Mouse (Mus musculus): ENCODE data around the gene Ccdc183. TPM values are rescaled to one million over a fixed set of nuclear protein-coding genes. Genes with fewer than 3 reads are reported as not detected.

Gene Ccdc183
- total and polyA plus RNA-seq, 2 experiments from 2014 or later, result 0.35 TPM; not detected in 1

- DNase-seq (ENCODE audit: low spot score) (no peak), ATAC-seq (no peak)
- 87% methylated on average over 3 of the region's 3 CpGs for WGBS
- no peak overlapping the region for H3K4me2 ChIP-seq (ENCODE audit: low read depth, low read length)
- H3K4me1 ChIP-seq (ENCODE audit: insufficient read depth, low read length), result peaks cover 31% of the 10 kb centered on the region
- no peaks in the 10 kb centered on the region for H3K9me3 ChIP-seq (ENCODE audit: low read length)
- H3K4me3 ChIP-seq (ENCODE audit: low read length), result no peak overlapping the region
- peaks cover 10% of the 10 kb centered on the region for H3K27me3 ChIP-seq (ENCODE audit: insufficient read depth, low read length)
- no peak overlapping the region for H3K27ac ChIP-seq
- no peak for TF ChIP-seq CTCF (IDR thresholded peaks at IDR 0.05; ENCODE audit: low read depth)
- H3K9ac ChIP-seq (replicated peaks; ENCODE audit: low read length), result no peak overlapping the region
- H3K36me3 ChIP-seq (ENCODE audit: insufficient read depth, low read length), result peaks cover 8% of the 10 kb centered on the region; the same call in 1 of the 2 replicates
Observed at GRCm38 (mm10) chr2:25584152-25584551, 33.3 kb downstream of the Ccdc183 start.

DNA sequence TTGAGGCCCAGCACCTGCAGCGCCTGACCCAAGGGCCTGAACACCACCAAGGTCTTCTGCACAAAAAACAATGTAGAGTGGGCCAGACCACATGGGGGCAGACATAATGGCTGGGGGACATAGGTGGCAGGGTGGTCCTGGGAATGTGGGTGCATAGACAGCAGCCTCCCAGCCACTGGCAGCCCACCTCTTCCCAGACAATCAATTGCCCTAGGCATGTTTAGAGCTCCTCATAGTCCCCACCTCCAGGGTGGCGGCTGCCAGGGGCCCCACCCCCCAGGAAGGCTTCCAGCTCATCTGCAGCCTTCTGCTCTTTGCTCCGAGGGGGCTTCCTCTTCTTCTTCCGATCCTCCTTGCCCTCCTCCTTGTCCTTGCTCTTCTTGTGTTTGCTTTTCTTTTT lies 33.9 kb downstream of the Ccdc183 start:
- Histone ChIP-seq H3K4me1 (ENCODE audit: insufficient read depth, low read length) (peaks cover 31% of the 10 kb centered on the region), H3K4me2 (ENCODE audit: low read depth, low read length) (no peak overlapping the region), H3K9me3 (ENCODE audit: low read length) (no peaks in the 10 kb centered on the region), H3K9ac (replicated peaks; ENCODE audit: low read length) (0 out of 2 replicates have a peak overlapping the region, but pooled peaks have one; percentile 24), H3K27me3 (ENCODE audit: insufficient read depth, low read length) (peaks cover 16% of the 10 kb centered on the region), H3K27ac (0 out of 2 replicates have a peak overlapping the region, but pooled peaks have one; percentile 81), H3K4me3 (ENCODE audit: low read length) (no peak overlapping the region), H3K36me3 (ENCODE audit: insufficient read depth, low read length) (peaks cover 8% of the 10 kb centered on the region; the same call in 1 of the 2 replicates)
- TF ChIP-seq CTCF (IDR thresholded peaks at IDR 0.05; ENCODE audit: low read depth), result no peak
- DNase-seq (ENCODE audit: low spot score) (no peak), ATAC-seq (no peak)
- WGBS, result 63% methylated on average over 4 of the region's 4 CpGs

- H3K4me3 ChIP-seq (ENCODE audit: low read length), result no peak overlapping the region
- peak overlapping the region; percentile 81 for H3K27ac ChIP-seq
- no peaks in the 10 kb centered on the region for H3K9me3 ChIP-seq (ENCODE audit: low read length)
- peaks cover 20% of the 10 kb centered on the region for H3K27me3 ChIP-seq (ENCODE audit: insufficient read depth, low read length)
- no peak for ATAC-seq
- 59% methylated on average over 6 of the region's 6 CpGs for WGBS
- H3K9ac ChIP-seq (replicated peaks; ENCODE audit: low read length), result 0 out of 2 replicates have a peak overlapping the region, but pooled peaks have one; percentile 24
- TF ChIP-seq CTCF (IDR thresholded peaks at IDR 0.05; ENCODE audit: low read depth), result no peak
- no peak overlapping the region for H3K4me2 ChIP-seq (ENCODE audit: low read depth, low read length)
- H3K36me3 ChIP-seq (ENCODE audit: insufficient read depth, low read length), result peaks cover 12% of the 10 kb centered on the region; the same call in 1 of the 2 replicates
- peaks cover 31% of the 10 kb centered on the region for H3K4me1 ChIP-seq (ENCODE audit: insufficient read depth, low read length)
- no peak for DNase-seq (ENCODE audit: low spot score)
Observed at GRCm38 (mm10) chr2:25583120-25583481, 34.4 kb downstream of the Ccdc183 start.

GRCm38 (mm10) chr2:25582466-25583119 lies 34.9 kb downstream of the Ccdc183 start:
- peak; percentile 28; the same call in 1 of the 2 replicates for TF ChIP-seq CTCF (IDR thresholded peaks at IDR 0.05; ENCODE audit: low read depth)
- Histone ChIP-seq H3K36me3 (ENCODE audit: insufficient read depth, low read length) (peaks cover 13% of the 10 kb centered on the region; the same call in 1 of the 2 replicates), H3K9ac (replicated peaks; ENCODE audit: low read length) (peak overlapping the region; percentile 24; the same call in 1 of the 2 replicates), H3K4me2 (ENCODE audit: low read depth, low read length) (peak overlapping the region; percentile 82; the same call in 1 of the 2 replicates), H3K4me1 (ENCODE audit: insufficient read depth, low read length) (peaks cover 31% of the 10 kb centered on the region), H3K4me3 (ENCODE audit: low read length) (no peak overlapping the region), H3K9me3 (ENCODE audit: low read length) (no peaks in the 10 kb centered on the region), H3K27ac (peak overlapping the region; percentile 81), H3K27me3 (ENCODE audit: insufficient read depth, low read length) (peaks cover 23% of the 10 kb centered on the region)
- peak; percentile 50 for ATAC-seq
- WGBS, result 35% methylated on average over 12 of the region's 12 CpGs
- peak; percentile 82 for DNase-seq (ENCODE audit: low spot score)

DNA sequence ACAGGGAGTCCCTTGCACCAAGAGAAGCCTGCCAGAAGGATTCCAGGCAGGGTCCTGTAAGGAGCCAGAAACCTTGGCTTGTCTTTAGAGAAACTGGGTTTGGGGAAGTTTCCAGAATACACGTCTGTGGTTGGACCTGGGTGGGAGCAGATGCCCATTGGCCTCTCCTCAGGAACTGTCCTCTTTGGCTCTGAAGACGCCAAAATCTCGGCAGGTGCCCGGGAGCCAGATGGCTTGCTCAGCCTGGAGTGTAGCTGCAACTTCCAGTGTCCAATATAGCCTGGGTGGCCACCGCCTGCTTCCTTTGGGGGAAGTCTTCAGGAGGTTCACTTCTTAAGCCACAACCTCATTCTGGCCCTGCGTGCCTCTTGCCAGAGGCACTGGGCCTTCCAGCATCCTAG lies 35.6 kb downstream of the Ccdc183 start:
- WGBS, result 15% methylated on average over 6 of the region's 6 CpGs
- Histone ChIP-seq H3K9me3 (ENCODE audit: low read length) (no peaks in the 10 kb centered on the region), H3K4me2 (ENCODE audit: low read depth, low read length) (peak overlapping the region; percentile 82), H3K4me1 (ENCODE audit: insufficient read depth, low read length) (peaks cover 31% of the 10 kb centered on the region), H3K4me3 (ENCODE audit: low read length) (peak overlapping the region; percentile 48), H3K9ac (replicated peaks; ENCODE audit: low read length) (peak overlapping the region; percentile 24), H3K27me3 (ENCODE audit: insufficient read depth, low read length) (peaks cover 30% of the 10 kb centered on the region), H3K27ac (peak overlapping the region; percentile 81), H3K36me3 (ENCODE audit: insufficient read depth, low read length) (peaks cover 13% of the 10 kb centered on the region; the same call in 1 of the 2 replicates)
- TF ChIP-seq CTCF (IDR thresholded peaks at IDR 0.05; ENCODE audit: low read depth), result no peak
- ATAC-seq (peak; percentile 13), DNase-seq (ENCODE audit: low spot score) (peak; percentile 65)

DNA sequence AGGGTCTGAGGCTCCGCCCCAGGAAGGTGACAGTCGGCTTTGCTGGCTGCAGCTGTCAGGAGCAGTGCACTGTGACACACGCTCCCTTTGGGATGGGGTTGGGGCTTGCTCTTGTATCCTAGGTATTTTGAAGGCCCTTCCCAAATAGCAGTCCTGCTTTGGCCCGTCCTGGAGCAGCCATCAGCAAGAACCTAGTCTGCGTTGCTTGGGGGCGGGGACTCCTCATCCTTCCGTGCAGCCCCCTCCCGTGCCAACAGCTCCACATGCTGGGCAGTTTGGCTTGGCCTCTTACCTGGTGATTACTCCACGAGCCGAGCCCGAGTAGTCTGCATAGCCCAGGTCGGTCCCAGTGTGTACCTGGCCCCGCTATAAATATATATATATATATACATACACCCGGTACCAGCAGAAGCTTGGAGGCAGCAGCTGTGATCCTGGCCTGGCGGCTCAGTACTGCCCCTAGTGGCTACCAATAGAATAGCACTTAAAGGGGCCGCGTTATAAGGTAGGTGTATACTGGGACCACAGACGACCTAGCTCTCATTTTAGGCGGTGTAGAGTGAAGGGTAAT lies 36.1 kb downstream of the Ccdc183 start, which contains the start of gene Ajm1:
TSS of gene Ajm1 (minus strand) at position 464 of the 571 bp plus-strand sequence.
- Histone ChIP-seq H3K4me3 (ENCODE audit: low read length) (peak within 1 kb of the TSS; percentile 48), H3K4me1 (ENCODE audit: insufficient read depth, low read length) (peaks cover 31% of the 10 kb centered on the region), H3K9ac (replicated peaks; ENCODE audit: low read length) (peak within 1 kb of the TSS; percentile 64), H3K36me3 (ENCODE audit: insufficient read depth, low read length) (peaks cover 17% of the 10 kb centered on the region; the same call in 1 of the 2 replicates), H3K27me3 (ENCODE audit: insufficient read depth, low read length) (peaks cover 34% of the 10 kb centered on the region), H3K9me3 (ENCODE audit: low read length) (no peaks in the 10 kb centered on the region), H3K4me2 (ENCODE audit: low read depth, low read length) (peak within 1 kb of the TSS; percentile 82), H3K27ac (peak within 1 kb of the TSS; percentile 81)
- peak; percentile 81 for ATAC-seq
- TF ChIP-seq CTCF (IDR thresholded peaks at IDR 0.05; ENCODE audit: low read depth), result peak; percentile 96
- peak; percentile 85 for DNase-seq (ENCODE audit: low spot score)
- 3% methylated on average over 19 of the region's 19 CpGs for WGBS
